Mouse (Mus musculus) CH12.LX (cell line): ENCODE measurements around the gene Mob3b. TPM values are rescaled to one million over a fixed set of nuclear protein-coding genes. Genes with fewer than 3 reads are reported as not detected.

Source experiments
- DNase-seq: peaks from one replicate; pipeline ENCODE4 v3.0.0-alpha.2; 2013; ENCODE audit errors: extremely low read depth
- H3K27ac ChIP-seq: 2 replicates; pipeline ENCODE4 v1.5.1; 2012; ENCODE audit warnings: low read depth, mild to moderate bottlenecking, control low read depth, moderate library complexity; ENCODE audit not compliant: insufficient read depth
- H3K27me3 ChIP-seq: replicated peaks from 2 replicates; pipeline ENCODE3; 2012; ENCODE audit warnings: inconsistent platforms
- H3K36me3 ChIP-seq, 2 experiments: replicated peaks in 1 of 2; 2 replicates each; pipeline versions ENCODE3 to v1.6.1; 2012; ENCODE audit warnings: inconsistent platforms in 1 of 2, low read length in 1 of 2, mild to moderate bottlenecking in 1 of 2, mixed read lengths in 1 of 2, moderate library complexity in 1 of 2; ENCODE audit not compliant: control insufficient read depth in 1 of 2, insufficient read depth in 1 of 2
- H3K4me1 ChIP-seq, 2 experiments: 2 replicates each; pipeline ENCODE4 v1.6.1; 2012; ENCODE audit warnings: inconsistent platforms in 1 of 2, moderate library complexity in 1 of 2; ENCODE audit not compliant: insufficient read depth in 2 of 2, control insufficient read depth in 1 of 2
- H3K4me2 ChIP-seq: 2 replicates; pipeline ENCODE4 v1.6.1; 2012; ENCODE audit warnings: low read depth, mild to moderate bottlenecking, control low read depth; ENCODE audit not compliant: poor library complexity, insufficient read depth, severe bottlenecking
- H3K4me3 ChIP-seq, 3 experiments: fragments of 150-350 bp in 1 of 3; sonication (generic) in 1 of 3; replicated peaks in 1 of 3; 2 replicates each; pipeline versions ENCODE3 to v1.5.1; 2011 to 2012; ENCODE audit warnings: low read depth in 2 of 3, low read length in 2 of 3, mild to moderate bottlenecking in 2 of 3, moderate library complexity in 2 of 3, control low read depth in 1 of 3, improper control_type of control experiment in 1 of 3, inconsistent platforms in 1 of 3, mixed read lengths in 1 of 3; ENCODE audit not compliant: poor library complexity in 1 of 3
- H3K79me2 ChIP-seq: replicated peaks from 2 replicates; pipeline ENCODE4 v1.6.1; 2012; ENCODE audit warnings: mild to moderate bottlenecking, moderate library complexity; ENCODE audit not compliant: control insufficient read depth, poor library complexity, insufficient read depth, severe bottlenecking; ENCODE audit errors: extremely low read depth
- H3K9ac ChIP-seq: 2 replicates; pipeline ENCODE4 v1.6.1; 2012; ENCODE audit warnings: low read depth, mild to moderate bottlenecking, control low read depth, moderate library complexity; ENCODE audit not compliant: insufficient read depth
- H3K9me3 ChIP-seq: replicated peaks from 2 replicates; pipeline ENCODE3; 2012; ENCODE audit warnings: low read length, inconsistent platforms, mixed read lengths
- CHD1 ChIP-seq: IDR thresholded peaks from 2 replicates; pipeline ENCODE4 v1.6.1; 2012; ENCODE audit warnings: low read depth, low read length, improper control_type of control experiment, inconsistent platforms
- CTCF ChIP-seq, 2 experiments: IDR thresholded peaks in 1 of 2; conservative IDR thresholded peaks in 1 of 2; 2 replicates each; pipeline ENCODE4 v1.5.1; 2011 to 2012; ENCODE audit warnings: low read depth in 2 of 2, low read length in 2 of 2, improper control_type of control experiment in 1 of 2, inconsistent platforms in 1 of 2, mild to moderate bottlenecking in 1 of 2, moderate library complexity in 1 of 2
- E2F4 ChIP-seq: IDR thresholded peaks from 2 replicates; pipeline ENCODE4 v1.6.1; 2011; ENCODE audit warnings: low read depth, low read length, improper control_type of control experiment; ENCODE audit not compliant: insufficient replicate concordance
- EP300 ChIP-seq: IDR thresholded peaks from 2 replicates; pipeline ENCODE4 v1.6.1; 2011; ENCODE audit warnings: low read length, improper control_type of control experiment
- GABPA ChIP-seq: IDR thresholded peaks from 2 replicates; pipeline ENCODE4 v1.6.1; 2012; ENCODE audit warnings: low read depth, low read length, improper control_type of control experiment, inconsistent platforms; ENCODE audit not compliant: insufficient replicate concordance
- HCFC1 ChIP-seq: IDR thresholded peaks from 2 replicates; pipeline ENCODE4 v1.6.1; 2012; ENCODE audit warnings: low read depth, mild to moderate bottlenecking, inconsistent platforms, low read length, improper control_type of control experiment
- IRF4 ChIP-seq: IDR thresholded peaks from 2 replicates; pipeline ENCODE4 v1.6.1; 2014; ENCODE audit warnings: low read depth, mild to moderate bottlenecking, inconsistent platforms, low read length, improper control_type of control experiment
- JUN ChIP-seq: IDR thresholded peaks from 2 replicates; pipeline ENCODE4 v1.6.1; 2011; ENCODE audit warnings: low read depth, mild to moderate bottlenecking, low read length, improper control_type of control experiment, moderate library complexity; ENCODE audit not compliant: insufficient read depth
- MAFK ChIP-seq: IDR thresholded peaks from 2 replicates; pipeline ENCODE4 v1.6.1; 2011; ENCODE audit warnings: low read length, improper control_type of control experiment; ENCODE audit not compliant: insufficient replicate concordance
- MEF2A ChIP-seq: IDR thresholded peaks from 2 replicates; pipeline ENCODE4 v1.6.1; 2014; ENCODE audit warnings: low read depth, mild to moderate bottlenecking, inconsistent platforms, low read length, improper control_type of control experiment, borderline replicate concordance
- MXI1 ChIP-seq: IDR thresholded peaks from 2 replicates; pipeline ENCODE4 v1.6.1; 2011; ENCODE audit warnings: mild to moderate bottlenecking, low read depth, low read length, improper control_type of control experiment
- MYC ChIP-seq: IDR thresholded peaks from 2 replicates; pipeline ENCODE4 v1.6.1; 2011; ENCODE audit warnings: low read depth, mild to moderate bottlenecking, improper control_type of control experiment, low read length
- NELFE ChIP-seq: IDR thresholded peaks from 2 replicates; pipeline ENCODE4 v1.6.1; 2011; ENCODE audit warnings: low read depth, low read length, improper control_type of control experiment
- POLR2A ChIP-seq: IDR thresholded peaks from 2 replicates; pipeline ENCODE4 v1.6.1; 2011; ENCODE audit warnings: low read depth, mild to moderate bottlenecking, improper control_type of control experiment, low read length
- RAD21 ChIP-seq: IDR thresholded peaks from 2 replicates; pipeline ENCODE4 v1.6.1; 2011; ENCODE audit warnings: low read depth, mild to moderate bottlenecking, low read length, improper control_type of control experiment, moderate library complexity
- RCOR1 ChIP-seq: conservative IDR thresholded peaks from 2 replicates; pipeline ENCODE4 v1.6.1; 2012; ENCODE audit warnings: low read depth, mild to moderate bottlenecking, inconsistent platforms, low read length, improper control_type of control experiment
- TCF12 ChIP-seq: IDR thresholded peaks from 2 replicates; pipeline ENCODE4 v1.6.1; 2014; ENCODE audit warnings: low read depth, mild to moderate bottlenecking, inconsistent platforms, low read length, improper control_type of control experiment
- UBTF ChIP-seq: IDR thresholded peaks from 2 replicates; pipeline ENCODE4 v1.6.1; 2012; ENCODE audit warnings: low read depth, mild to moderate bottlenecking, inconsistent platforms, low read length, improper control_type of control experiment, moderate library complexity
- USF1 ChIP-seq: IDR thresholded peaks from 2 replicates; pipeline ENCODE4 v1.6.1; 2014; ENCODE audit warnings: low read depth, mild to moderate bottlenecking, inconsistent platforms, low read length, improper control_type of control experiment
- ZC3H11A ChIP-seq: IDR thresholded peaks from 2 replicates; pipeline ENCODE4 v1.6.1; 2012; ENCODE audit warnings: low read depth, mild to moderate bottlenecking, inconsistent platforms, low read length, improper control_type of control experiment
- ZMIZ1 ChIP-seq: IDR thresholded peaks from 2 replicates; pipeline ENCODE4 v1.6.1; 2012; ENCODE audit warnings: low read depth, mild to moderate bottlenecking, inconsistent platforms, low read length, improper control_type of control experiment
- ZNF384 ChIP-seq: IDR thresholded peaks from 2 replicates; pipeline ENCODE4 v1.6.1; 2012; ENCODE audit warnings: low read depth, low read length, improper control_type of control experiment, inconsistent platforms
- dilution Hi-C: fragments of 300-500 bp; cut with MboI; formaldehyde crosslinking; loops from 2 replicates; pipeline ENCODE4 v1.14.3; 2020; ENCODE audit warnings: low sequenced_read_pairs; ENCODE audit not compliant: extremely low pct_unique_long_range_greater_than_20kb, extremely low pct_ligation_motif_present
- in situ Hi-C: fragments of 300-500 bp; cut with MboI; formaldehyde crosslinking; loops from 3 replicates; pipeline ENCODE4 v1.14.3; 2019; ENCODE audit warnings: low sequenced_read_pairs, low pct_ligation_motif_present, low pct_unique_long_range_greater_than_20kb, mixed read lengths
- polyA plus RNA-seq: library from polyadenylated mRNA; unstranded; fragments of >175 nt; gene quantifications from 2 replicates; pipeline ENCODE4 v1.2.1, GENCODE M21; 2012; ENCODE audit warnings: low read depth; ENCODE audit not compliant: insufficient read length
- total RNA-seq, 2 experiments: library from RNA; depleted of rRNA; stranded (reverse); fragments of 300-350 nt in 1 of 2; fragments of >200 nt in 1 of 2; gene quantifications; 2 replicates each; pipeline ENCODE4 v1.2.3; 2012 to 2014

The Mob3b gene
- total and polyA plus RNA-seq, 3 experiments = 3.5 to 11.7 (median 11.0) TPM

- Histone ChIP-seq H3K27ac (no peak overlapping the region), H3K9ac (no peak overlapping the region), H3K4me3 (no peak overlapping the region), H3K4me2 (no peak overlapping the region), H3K4me1 (peaks cover 0 to 25% of the 10 kb centered on the region in 2 experiments; a peak in 2 of 4 replicates), H3K27me3 (no peaks in the 10 kb centered on the region), H3K36me3 (peaks cover 2 to 18% of the 10 kb centered on the region in 2 experiments), H3K79me2 (no peaks in the 10 kb centered on the region), H3K9me3 (no peaks in the 10 kb centered on the region)
- in situ Hi-C loops = no loop called here
- dilution Hi-C loops = no loop called here
- no peak for DNase-seq
- TF ChIP-seq UBTF = no peak
- TF ChIP-seq IRF4 = no peak
- no peak for TF ChIP-seq TCF12
- no peak for TF ChIP-seq MAFK
- TF ChIP-seq MYC = no peak
- no peak for TF ChIP-seq E2F4
- no peak for TF ChIP-seq USF1
Measured at GRCm38 (mm10) chr4:34990659-34991058, 166.6 kb downstream of the Mob3b start.

GRCm38 (mm10) chr4:34987568-34987967, 169.7 kb downstream of the Mob3b start:
- no peak for DNase-seq
- in situ Hi-C loops (loop anchor here (10.0 kb wide), 1 partner anchor 167 kb away; the partner anchor contains the start of genes Ifnk and Mob3b), dilution Hi-C loops (no loop called here)
- no peak overlapping the region for H3K27ac ChIP-seq
- H3K4me1 ChIP-seq = peaks cover 0 to 15% of the 10 kb centered on the region in 2 experiments; a peak in 2 of 4 replicates
- H3K9ac ChIP-seq = no peak overlapping the region
- H3K27me3 ChIP-seq = no peaks in the 10 kb centered on the region
- H3K9me3 ChIP-seq = no peaks in the 10 kb centered on the region
- H3K36me3 ChIP-seq = peaks cover 3 to 40% of the 10 kb centered on the region in 2 experiments
- no peak overlapping the region for H3K4me2 ChIP-seq
- no peak overlapping the region for H3K4me3 ChIP-seq
- H3K79me2 ChIP-seq = no peaks in the 10 kb centered on the region
- TF ChIP-seq TCF12 (no peak), NELFE (no peak), ZC3H11A (no peak), MXI1 (no peak), ZMIZ1 (no peak), UBTF (no peak), USF1 (no peak)

- Histone ChIP-seq H3K36me3 (peaks cover 3 to 36% of the 10 kb centered on the region in 2 experiments), H3K27ac (no peak overlapping the region), H3K9me3 (no peaks in the 10 kb centered on the region), H3K27me3 (no peaks in the 10 kb centered on the region), H3K79me2 (no peaks in the 10 kb centered on the region), H3K4me2 (no peak overlapping the region), H3K9ac (no peak overlapping the region), H3K4me1 (peaks cover 0 to 15% of the 10 kb centered on the region in 2 experiments; a peak in 2 of 4 replicates), H3K4me3 (no peak overlapping the region)
- dilution Hi-C loops (no loop called here), in situ Hi-C loops (loop anchor here (10.0 kb wide), 1 partner anchor 168 kb away; the partner anchor contains the start of genes Ifnk and Mob3b)
- TF ChIP-seq RAD21 (no peak), ZMIZ1 (no peak), E2F4 (no peak), GABPA (no peak), MXI1 (no peak), JUN (no peak), HCFC1 (no peak), EP300 (no peak), RCOR1 (no peak), MEF2A (no peak), CTCF (conservative IDR thresholded peaks at IDR 0.05 in 1 of 2, IDR thresholded peaks at IDR 0.05 in 1 of 2; ENCODE audit: low read depth in 2 of 2, low read length in 2 of 2) (no peak), POLR2A (no peak), CHD1 (no peak), USF1 (no peak), ZNF384 (no peak)
- DNase-seq = no peak
Measured at GRCm38 (mm10) chr4:34987109-34987508, 170.2 kb downstream of the Mob3b start.
